Mouse (Mus musculus) C2C12 (cell line): ENCODE measurements around the gene Zfhx3.

Experiments used
- CEBPB ChIP-seq: IDR thresholded peaks from one replicate; pipeline ENCODE4 v1.6.1; 2011; ENCODE audit warnings: low read depth, mild to moderate bottlenecking, control low read depth, moderate library complexity
- CTCF ChIP-seq: IDR thresholded peaks from one replicate; pipeline ENCODE4 v1.5.1; 2011; ENCODE audit not compliant: control insufficient read depth, insufficient read depth, insufficient read length
- FOSL1 ChIP-seq: IDR thresholded peaks from one replicate; pipeline ENCODE4 v1.8.0; 2011; ENCODE audit warnings: mild to moderate bottlenecking, low read length; ENCODE audit not compliant: poor library complexity, insufficient read depth, severe bottlenecking
- MAX ChIP-seq: IDR thresholded peaks from one replicate; pipeline ENCODE4 v1.6.1; 2011; ENCODE audit warnings: mild to moderate bottlenecking, control low read depth
- MYOD1 ChIP-seq: IDR thresholded peaks from one replicate; pipeline ENCODE4 v1.6.1; 2011; ENCODE audit warnings: low read depth; ENCODE audit not compliant: control insufficient read depth, insufficient read length
- USF1 ChIP-seq: IDR thresholded peaks from one replicate; pipeline ENCODE4 v1.6.1; 2011; ENCODE audit warnings: low read depth, mild to moderate bottlenecking, control low read depth, moderate library complexity

DNA sequence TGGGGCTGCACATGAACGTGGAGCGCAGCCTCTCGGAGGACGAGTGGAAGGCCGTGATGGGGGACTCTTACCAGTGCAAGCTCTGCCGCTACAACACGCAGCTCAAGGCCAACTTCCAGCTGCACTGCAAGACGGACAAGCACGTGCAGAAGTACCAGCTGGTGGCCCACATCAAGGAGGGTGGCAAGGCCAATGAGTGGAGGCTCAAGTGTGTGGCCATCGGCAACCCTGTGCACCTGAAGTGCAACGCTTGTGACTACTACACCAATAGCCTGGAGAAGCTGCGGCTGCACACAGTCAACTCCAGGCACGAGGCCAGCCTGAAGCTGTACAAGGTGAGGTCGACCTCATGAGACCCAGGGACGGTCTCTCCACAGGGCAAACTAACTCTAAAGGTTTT, 857.9 kb downstream of the Zfhx3 start:
- TF ChIP-seq CTCF, result no peak
- TF ChIP-seq CEBPB, result no peak
- no peak for TF ChIP-seq USF1
- TF ChIP-seq MYOD1, result no peak
- TF ChIP-seq FOSL1, result no peak
- TF ChIP-seq MAX, result no peak
